Mouse (Mus musculus): ENCODE measurements around the gene Ctxn2. TPM values are rescaled to one million over a fixed set of nuclear protein-coding genes. Genes with fewer than 3 reads are reported as not detected.
A peak's percentile ranks its signal among the peaks of the same experiment; 100 is the strongest.
"Not testable (repeated sequence)": the region's sequence is repeated elsewhere in the genome, so short reads cannot be mapped to it uniquely, and the experiment has no call there.

The Ctxn2 gene
- total RNA-seq (2014; fragmentation: Nextera tagmentation) (not detected in 2 replicates), total RNA-seq (2017) (not detected in 2 replicates)

DNA sequence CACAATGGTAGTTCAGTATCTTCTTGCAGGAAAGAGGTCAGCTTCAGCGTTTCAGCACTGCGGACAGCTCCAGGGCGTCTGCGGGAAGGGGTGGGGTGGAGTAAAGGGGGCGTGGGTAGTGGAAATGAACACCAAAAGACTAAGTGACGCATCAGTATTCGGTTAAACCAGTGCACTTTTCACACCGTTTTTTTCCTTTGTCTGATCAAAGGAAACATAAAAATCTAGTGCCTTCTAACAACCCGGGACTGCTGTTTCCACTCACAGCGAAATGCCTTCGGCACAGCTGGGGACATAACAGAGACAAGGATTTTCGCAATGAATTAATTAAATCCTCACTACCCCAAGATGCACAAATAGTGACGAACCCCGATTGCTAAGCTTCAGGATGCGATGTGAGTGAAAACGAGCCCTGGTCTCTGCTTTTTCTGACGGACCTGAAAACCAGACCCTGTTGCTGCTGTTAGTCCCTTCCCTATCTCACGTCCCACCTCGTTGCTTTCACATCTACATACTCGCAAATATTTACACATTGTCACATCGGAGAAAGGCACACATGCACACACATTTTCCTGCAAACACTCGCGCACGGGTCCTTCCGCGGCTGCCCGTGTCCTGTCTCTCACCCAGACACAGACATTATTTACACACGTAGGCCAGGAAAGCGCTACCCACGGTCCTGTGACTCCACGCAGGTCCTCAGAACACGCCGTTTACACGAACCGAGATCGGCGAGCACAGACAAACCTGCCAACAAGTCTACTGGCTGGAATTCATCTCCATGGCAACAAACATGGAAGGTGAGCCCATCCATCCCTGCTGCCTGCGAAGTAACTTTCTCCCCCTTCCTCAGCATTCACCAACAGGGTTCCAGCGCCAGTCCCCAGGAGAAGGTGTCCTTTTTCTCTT is at the start of gene Ctxn2:
Gene Ctxn2, plus strand, starts transcription at position 790 of the 909 bp plus-strand sequence.
- ATAC-seq (replicated peaks; ENCODE audit: poor library complexity, severe bottlenecking) = peak; percentile 99

DNA sequence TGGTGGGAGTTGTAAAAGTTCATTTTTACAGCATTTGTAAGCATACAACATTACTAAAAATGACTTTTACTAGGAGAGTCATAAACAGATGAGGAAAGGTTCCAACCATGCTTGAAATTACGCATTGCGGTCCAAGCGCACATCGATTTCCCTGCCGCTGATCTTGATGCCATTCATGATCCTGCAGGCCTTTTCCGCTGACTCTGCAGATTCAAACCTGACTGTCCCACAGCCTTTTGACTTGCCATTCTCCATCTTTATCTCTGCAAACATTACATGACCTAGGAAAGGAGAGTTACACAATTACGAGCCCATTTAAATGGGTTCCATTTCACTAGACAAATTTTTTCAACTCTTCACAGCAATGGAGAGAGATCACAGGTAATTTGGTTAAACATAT is 47.7 kb upstream of the Ctxn2 start:
- no peak for ATAC-seq (replicated peaks; ENCODE audit: poor library complexity, severe bottlenecking)

DNA sequence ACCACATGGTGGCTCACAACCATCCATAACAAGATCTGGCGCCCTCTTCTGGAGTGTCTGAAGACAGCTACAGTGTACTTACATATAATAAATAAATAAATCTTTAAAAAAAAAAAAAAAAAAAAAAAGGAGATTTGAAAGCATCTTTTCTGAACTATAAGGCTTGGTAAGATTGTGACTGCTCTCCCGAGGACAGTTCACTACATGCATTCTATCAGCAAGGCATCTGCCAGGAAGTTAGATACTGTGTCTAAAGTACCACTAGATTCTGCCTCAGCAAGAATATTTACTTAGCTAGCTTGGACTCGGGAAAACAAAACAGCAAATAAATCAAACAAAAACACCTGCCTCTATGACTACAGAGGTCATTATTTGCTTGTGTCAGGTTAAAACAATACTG is 44.4 kb upstream of the Ctxn2 start:
- not testable (repeated sequence) for ATAC-seq (replicated peaks; ENCODE audit: poor library complexity, severe bottlenecking)

DNA sequence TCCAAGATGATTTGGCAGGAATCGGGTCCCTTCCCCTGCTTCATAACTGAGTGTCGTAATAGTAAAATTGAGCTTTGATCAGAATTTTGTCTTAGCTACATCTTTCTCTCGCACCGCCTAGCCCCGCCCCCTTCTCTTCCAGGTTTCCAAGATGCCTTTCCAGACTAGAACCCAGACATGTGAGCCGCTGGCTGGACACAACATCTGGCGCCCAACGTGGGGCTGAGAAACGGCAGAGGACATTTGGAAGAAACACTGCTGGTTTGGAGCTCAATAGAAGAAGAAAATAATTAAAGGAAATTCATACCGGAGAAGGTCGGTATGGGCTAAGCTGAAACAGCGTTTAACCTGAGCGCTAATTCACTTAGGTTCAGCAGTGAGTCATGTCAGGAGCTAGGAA is 32.0 kb upstream of the Ctxn2 start:
- not testable (repeated sequence) for ATAC-seq (replicated peaks; ENCODE audit: poor library complexity, severe bottlenecking)

DNA sequence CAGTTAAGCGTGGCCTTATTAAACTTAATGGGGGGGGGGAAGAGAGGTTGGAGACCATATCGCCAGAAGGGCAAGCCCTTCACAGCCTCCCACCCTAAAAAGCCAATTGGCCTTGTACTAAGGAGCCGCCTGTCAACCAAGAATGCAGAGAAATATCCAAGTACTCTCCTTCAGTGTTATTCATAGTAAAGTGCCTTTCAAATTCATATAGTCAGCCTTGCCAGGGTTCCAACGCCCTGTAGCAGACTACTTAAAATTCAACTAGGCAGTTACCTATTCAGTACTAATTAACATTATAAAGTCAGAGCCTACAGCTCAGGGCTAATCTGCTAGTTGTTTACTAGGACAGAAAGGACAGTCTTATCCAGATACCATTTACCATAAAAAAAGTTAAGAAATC is 30.0 kb upstream of the Ctxn2 start:
- not testable (repeated sequence) for ATAC-seq (replicated peaks; ENCODE audit: poor library complexity, severe bottlenecking)

DNA sequence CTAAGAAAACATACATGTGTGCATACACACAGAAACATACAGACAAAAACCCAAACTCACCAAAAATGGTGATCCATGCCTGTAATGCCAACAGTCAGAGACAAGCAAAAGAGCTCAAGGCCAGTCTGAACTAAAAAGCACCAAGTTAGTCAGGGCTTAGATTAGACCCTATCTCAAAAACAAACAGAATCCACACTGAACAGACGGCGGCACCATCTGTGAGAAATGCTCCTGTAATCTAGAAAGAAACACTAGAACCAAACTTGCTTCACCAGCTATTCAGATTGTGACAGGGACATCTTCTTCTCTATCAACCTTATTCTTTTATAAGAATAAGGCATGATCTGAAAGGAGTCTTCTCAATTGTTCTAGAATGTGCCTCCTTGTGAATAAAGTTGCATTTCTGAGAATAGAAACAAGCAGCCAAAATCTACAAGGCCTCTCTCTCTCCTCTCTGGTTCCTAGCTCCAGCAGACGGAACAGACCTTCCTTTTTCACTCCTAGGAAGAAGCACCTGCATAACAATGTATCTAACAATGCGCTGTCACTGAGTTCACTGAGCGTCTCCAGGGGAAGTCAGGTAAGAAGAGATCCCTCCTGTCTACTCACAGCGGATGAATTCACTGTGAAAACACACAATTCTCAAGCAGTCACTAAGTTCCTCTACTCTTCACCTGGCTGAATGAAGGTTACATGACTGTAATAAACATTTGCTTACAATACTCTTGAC is 16.9 kb upstream of the Ctxn2 start:
- no peak for ATAC-seq (replicated peaks; ENCODE audit: poor library complexity, severe bottlenecking)

DNA sequence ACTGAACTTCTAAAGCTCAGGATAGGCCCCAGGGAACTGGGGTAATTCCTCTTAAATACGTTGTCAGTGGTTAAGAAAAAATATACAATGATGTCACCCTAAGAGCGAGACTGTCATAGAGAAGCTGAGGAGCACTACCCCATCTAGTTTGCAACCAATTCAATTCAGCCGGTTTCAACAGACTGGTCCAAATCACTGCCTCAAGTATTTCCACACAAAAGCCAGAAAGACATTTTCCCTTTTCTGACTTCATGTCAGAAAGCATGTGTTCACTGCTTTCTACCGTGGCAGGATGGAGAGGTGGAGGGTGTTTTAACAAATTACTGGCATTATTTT is 14.2 kb upstream of the Ctxn2 start:
- ATAC-seq (replicated peaks; ENCODE audit: poor library complexity, severe bottlenecking) = peak; percentile 64

DNA sequence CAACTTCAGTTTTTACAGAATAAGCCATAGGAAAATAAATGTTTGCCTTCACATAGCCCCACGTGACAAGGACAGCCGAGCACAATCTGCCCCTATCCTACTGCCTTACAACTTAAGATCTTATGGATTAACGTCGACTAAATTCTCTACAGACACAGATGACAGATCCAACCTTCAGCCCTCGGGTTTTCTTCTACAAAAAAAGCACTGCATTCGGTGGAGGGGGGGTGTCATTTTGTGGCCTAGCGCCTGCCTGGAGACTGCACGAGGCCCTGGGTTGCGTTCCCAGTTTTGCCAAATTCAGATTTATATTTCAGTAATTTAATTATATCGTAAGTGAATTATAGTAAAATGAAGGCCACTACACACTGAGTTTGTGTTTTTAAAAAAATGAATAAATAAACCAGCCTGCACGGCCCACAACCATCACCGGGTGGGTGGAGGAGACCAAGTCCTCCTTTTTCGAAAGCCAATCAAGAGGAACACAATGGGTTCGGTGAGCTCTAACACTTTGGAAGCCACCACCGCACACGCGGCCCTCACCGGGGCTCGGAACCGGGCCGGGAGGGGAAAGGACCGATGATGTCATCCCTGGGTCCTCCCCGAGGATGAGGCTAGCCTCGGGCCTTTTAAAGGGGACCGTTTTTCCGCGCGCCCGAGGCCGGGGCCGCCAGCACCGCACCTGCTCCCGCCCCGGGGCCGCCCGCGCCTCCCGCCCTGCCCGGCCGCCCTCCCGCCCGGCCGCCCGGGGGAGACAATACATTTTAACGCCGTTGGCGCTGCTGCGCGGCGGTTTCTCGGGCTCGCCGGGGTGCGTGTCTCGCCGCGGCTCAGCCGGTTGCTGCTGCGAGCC is 13.6 kb upstream of the Ctxn2 start:
- ATAC-seq (replicated peaks; ENCODE audit: poor library complexity, severe bottlenecking) = peak; percentile 34

DNA sequence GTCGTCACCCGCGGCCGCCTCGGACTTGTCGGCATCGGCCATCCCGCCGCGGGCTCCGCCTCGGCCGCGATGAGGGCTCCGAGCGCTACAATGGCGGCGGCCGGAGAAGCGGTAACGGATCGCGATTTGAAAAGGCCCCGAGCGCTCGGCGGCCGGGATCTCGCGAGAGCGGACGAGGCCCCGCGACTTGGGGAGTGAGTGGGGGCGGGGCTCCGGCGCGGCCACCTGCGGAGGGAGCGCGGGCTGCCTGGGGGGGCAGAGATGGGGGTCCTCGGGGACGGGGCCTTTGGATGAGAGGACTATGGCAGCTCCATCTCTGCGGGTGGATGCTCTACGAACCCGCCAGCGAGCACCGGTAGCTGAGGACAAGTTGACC is 13.0 kb upstream of the Ctxn2 start, which contains the start of gene Myef2:
Gene Myef2, minus strand, starts transcription at position 185 of the 376 bp plus-strand sequence.
- ATAC-seq (replicated peaks; ENCODE audit: poor library complexity, severe bottlenecking) = peak; percentile 91

DNA sequence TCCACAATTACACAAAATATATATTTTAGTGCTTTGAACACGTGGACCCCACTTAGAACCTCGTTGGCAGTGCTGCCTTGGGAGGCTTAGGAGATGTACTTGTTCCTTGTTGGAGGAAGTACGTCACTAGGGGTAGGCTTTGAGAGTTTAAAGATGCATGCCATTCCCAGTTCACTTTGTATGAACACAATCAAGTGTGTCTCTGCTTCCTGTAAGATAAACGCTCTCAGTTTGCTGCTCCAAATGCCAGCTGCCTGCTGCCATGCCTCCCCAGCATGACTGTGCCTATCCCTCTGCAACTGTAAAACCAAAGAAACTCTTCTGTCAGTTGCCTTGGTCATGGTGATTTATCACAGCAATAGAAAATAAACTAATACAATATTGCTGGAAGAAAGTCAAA is 10.7 kb upstream of the Ctxn2 start:
- ATAC-seq (replicated peaks; ENCODE audit: poor library complexity, severe bottlenecking) = no peak

DNA sequence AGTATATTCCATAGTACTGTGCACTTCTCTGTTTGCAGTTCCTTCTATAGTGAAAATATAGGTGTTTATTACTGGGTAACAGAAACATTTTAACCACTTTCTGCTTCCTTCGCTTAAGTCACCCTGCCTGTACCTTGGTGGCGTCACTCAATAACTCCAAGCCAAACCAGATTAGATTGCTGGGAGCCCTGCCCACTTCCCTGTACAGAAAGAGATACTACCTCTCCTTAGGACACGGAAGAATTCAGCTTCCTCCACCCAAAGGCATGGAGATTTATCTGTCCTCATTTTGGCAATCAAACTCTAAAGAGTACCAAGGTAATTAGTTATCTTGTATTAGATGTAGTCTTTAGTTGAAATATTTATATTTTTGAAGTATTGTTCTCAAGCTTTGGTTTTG is 9.7 kb upstream of the Ctxn2 start:
- no peak for ATAC-seq (replicated peaks; ENCODE audit: poor library complexity, severe bottlenecking)

DNA sequence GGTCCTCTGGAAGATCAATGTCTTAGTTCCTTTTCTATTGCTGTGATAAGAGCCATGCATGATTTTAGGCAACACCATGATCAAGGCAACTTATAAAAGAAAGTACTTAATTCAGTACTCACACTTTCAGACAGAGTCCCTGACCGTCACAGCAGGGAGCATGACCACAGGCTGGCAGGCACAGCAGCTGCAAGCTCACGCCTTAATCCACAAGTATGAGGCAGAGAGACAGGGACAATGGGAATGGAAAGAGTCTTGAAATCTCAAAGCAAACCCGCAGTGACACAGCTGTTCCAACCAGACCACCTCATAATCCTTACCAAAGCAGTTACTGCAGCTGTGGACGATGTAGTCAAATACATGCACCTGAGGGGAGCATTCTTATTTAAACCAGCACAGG is 2.4 kb upstream of the Ctxn2 start:
- no peak for ATAC-seq (replicated peaks; ENCODE audit: poor library complexity, severe bottlenecking)

DNA sequence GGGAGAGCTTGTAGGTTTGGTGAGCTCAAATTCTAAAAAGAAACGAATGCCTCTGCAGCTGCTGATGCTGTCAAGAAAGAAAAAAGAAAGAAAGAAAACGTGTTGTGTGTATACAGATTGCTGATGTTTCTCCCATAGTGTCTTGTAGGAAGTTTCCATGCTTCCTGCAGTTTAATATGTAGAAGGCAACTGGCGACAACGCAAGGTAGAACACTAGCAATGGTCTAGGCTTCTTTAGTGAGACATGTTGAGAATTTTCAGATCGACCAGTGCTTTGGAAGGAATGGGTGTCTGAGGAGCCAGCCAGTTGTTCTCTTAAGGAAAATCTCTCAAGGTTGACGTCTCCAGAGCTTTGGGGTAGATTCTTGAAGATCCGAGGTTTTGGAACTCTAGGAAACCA is 354 bp downstream of the Ctxn2 start:
- ATAC-seq (replicated peaks; ENCODE audit: poor library complexity, severe bottlenecking) = no peak

DNA sequence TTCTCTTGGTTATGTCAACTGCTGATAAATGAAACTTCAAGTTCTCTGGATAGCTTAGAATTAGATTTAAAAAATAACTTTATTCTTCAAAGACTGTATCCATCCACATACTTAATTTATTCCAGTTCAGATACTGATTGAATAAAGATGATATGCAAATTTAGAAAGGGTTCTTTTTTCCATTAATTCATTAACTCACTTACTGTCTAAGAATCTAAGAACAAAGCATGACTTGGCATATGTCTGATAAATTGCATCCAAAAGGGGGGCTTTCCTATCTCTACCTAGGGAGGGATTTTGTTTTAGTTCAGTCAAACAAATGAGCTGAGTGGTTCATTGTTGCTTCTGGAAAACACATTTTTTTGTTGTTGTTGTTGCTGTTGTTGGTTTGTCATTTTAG is 5.8 kb downstream of the Ctxn2 start:
- ATAC-seq (replicated peaks; ENCODE audit: poor library complexity, severe bottlenecking) = no peak

DNA sequence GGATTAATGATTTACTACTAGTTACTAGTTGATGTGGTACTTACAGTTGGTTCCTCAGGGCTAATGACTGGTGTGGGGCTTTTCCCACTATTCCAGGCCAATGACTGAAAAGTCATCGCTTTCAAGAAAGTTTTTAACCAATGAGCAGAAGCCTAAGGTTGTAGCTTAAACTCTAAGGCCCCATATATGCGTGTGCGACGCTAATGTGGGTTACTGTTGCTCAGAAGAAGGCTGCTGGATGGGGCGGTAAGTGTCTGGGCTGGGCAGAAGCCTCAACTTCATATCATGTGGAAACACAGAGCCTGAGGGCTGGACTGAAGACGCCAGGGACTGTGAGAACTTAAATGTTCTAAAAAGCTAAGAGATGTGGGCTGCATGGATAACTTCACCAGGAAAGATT is 15.9 kb downstream of the Ctxn2 start, which contains the start of gene Slc12a1:
Gene Slc12a1, plus strand, starts transcription at position 118 of the 400 bp plus-strand sequence.
- no peak for ATAC-seq (replicated peaks; ENCODE audit: poor library complexity, severe bottlenecking)

DNA sequence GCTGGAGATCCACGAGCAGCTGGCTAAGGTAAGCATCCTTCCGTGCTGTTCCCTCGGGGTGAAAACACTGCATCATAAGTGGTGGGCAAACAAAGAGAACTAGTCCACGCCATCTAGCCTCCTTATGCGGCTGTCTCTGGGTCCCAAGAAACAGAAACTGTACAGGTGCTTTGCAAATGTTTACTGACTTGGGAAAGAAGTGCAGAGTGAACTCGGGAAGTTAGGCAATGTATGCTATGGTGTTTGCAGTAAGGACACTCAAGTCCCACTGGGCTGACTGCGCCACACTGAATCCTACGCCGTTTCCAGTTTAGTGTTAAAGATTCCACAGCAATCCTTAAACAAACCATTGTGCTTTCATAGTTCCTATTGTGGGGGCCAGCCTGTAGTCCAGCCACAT is 17.8 kb downstream of the Ctxn2 start:
- ATAC-seq (replicated peaks; ENCODE audit: poor library complexity, severe bottlenecking) = no peak

DNA sequence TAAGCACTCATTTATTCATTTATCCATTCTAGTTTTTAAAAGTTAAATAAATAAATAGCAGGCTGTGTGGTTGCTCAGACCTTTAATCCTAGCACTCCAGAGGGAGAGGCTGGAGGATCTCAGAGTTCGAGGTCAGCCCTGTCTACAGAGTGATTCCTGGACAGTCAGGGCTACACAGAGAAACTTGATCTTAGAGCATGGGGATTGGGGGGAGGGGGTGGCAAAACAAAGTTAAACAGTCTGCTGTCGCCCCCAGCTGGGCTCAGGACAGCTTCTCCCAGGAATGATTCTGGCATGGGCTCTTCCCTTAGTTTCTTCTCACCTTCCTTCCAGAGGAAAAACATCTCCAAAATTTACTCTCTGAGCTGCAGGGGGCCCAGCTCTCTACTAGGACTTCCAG is 19.0 kb downstream of the Ctxn2 start:
- no peak for ATAC-seq (replicated peaks; ENCODE audit: poor library complexity, severe bottlenecking)

DNA sequence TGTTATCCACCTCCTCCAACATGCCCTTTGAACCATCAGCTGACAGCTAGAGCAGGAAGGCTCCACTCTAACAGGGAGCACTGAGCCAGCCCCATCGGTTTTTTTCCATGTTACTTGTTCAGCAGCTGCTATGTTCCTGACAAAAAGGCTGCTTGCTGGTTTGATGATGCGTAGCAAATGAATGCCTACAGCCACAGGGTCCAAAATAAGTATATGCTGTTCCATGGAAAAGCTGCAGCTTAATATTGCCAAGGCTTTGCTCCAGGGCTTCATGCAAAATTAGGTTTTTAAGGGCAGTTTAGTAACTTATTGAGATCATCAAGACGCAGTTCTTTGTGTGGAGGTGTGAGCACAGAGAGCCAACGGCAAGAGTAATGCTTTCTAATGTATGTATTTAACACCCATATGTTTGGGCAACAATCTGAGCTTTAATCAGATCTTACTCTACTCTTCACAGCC is 25.5 kb downstream of the Ctxn2 start:
- no peak for ATAC-seq (replicated peaks; ENCODE audit: poor library complexity, severe bottlenecking)

DNA sequence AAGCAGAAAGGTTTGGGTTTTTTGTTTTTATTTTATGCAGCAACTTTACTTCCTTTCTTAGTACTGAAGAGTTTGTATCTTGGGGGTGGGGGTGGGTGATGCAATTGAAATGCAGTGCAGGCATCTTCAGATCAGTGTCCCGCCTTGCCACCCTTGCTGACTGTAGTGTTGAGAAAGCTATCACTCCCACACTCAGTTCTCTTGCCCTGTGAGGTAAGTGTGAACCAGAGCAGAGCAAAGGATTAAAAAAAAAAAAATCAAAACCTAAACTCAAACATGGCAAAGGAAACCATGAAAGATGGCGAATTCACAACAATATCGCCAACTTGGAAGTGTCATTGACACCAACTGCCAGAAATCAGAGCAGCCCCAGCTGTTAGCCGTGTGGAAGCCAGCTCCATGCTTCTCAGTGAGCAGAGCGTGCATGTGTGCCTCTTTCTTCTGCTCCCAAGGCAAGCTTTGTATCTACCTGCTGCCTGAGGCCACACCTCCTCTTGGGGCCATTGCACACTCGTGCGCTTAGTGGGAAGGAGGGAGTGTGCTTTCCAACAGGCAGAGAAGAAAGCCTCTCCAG is 41.8 kb downstream of the Ctxn2 start:
- no peak for ATAC-seq (replicated peaks; ENCODE audit: poor library complexity, severe bottlenecking)

DNA sequence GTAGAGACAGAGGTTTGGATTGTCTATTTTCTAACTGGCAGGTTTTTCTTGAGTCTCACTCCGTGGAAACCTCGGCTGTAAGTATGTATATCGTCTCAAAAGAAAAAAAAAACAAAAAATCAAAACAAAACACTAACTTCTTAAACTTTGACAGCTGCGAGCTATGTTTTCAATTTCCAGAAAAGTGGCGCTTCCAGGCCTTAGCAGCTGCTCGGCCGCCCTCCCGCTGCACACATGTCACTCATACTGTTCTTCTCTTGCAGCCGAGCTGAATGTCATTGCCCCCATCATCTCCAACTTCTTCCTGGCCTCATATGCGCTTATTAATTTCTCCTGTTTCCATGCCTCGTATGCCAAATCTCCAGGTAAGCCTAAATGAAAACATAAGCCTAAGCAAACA is 51.4 kb downstream of the Ctxn2 start:
- ATAC-seq (replicated peaks; ENCODE audit: poor library complexity, severe bottlenecking) = no peak

Measured in granulocyte monocyte progenitor cell, adult 5-6 weeks (primary cell).